Mouse (Mus musculus) liver, postnatal 0 days (tissue): ENCODE results near the gene Btnl1. TPM values are rescaled to one million over a fixed set of nuclear protein-coding genes. Genes with fewer than 3 reads are reported as not detected.

Experiments used
- ATAC-seq: fragments of 200-750 bp; cut with Nextera tagmentation; 2 replicates; pipeline ENCODE4 v1.8.0; 2017; ENCODE audit warnings: mild to moderate bottlenecking, moderate library complexity
- DNase-seq: peaks from one replicate; pipeline ENCODE4 v3.0.0-alpha.2; 2016
- H3K27ac ChIP-seq: fragments of 300-500 bp; sonication (generic); 2 replicates; pipeline ENCODE4 v1.5.1; 2014; ENCODE audit warnings: antibody characterized with exemption, moderate library complexity, mild to moderate bottlenecking, low read depth
- H3K27me3 ChIP-seq: fragments of 300-500 bp; sonication (generic); 2 replicates; pipeline ENCODE4 v1.6.1; 2014; ENCODE audit warnings: low read length, control low read depth, mixed read lengths; ENCODE audit not compliant: insufficient read depth
- H3K36me3 ChIP-seq: fragments of 300-500 bp; sonication (generic); replicated peaks from 2 replicates; pipeline ENCODE4 v1.6.1; 2014; ENCODE audit warnings: mild to moderate bottlenecking, control low read depth, low read length, moderate library complexity, mixed read lengths; ENCODE audit not compliant: insufficient read depth
- H3K4me1 ChIP-seq: fragments of 300-500 bp; sonication (generic); 2 replicates; pipeline ENCODE4 v1.6.1; 2014; ENCODE audit warnings: antibody characterized with exemption, mild to moderate bottlenecking, control low read depth; ENCODE audit not compliant: insufficient read depth
- H3K4me2 ChIP-seq: fragments of 300-500 bp; sonication (generic); 2 replicates; pipeline ENCODE4 v1.6.1; 2014; ENCODE audit warnings: low read depth, mild to moderate bottlenecking, low read length, moderate library complexity, mixed read lengths
- H3K4me3 ChIP-seq: fragments of 300-500 bp; sonication (generic); 2 replicates; pipeline ENCODE4 v1.5.1; 2014; ENCODE audit warnings: low read depth, low read length
- H3K9ac ChIP-seq: fragments of 300-500 bp; sonication (generic); replicated peaks from 2 replicates; pipeline ENCODE4 v1.6.1; 2014; ENCODE audit warnings: mild to moderate bottlenecking, moderate library complexity
- H3K9me3 ChIP-seq: fragments of 300-500 bp; sonication (generic); 2 replicates; pipeline ENCODE4 v1.6.1; 2016; ENCODE audit warnings: mild to moderate bottlenecking, control low read depth, low read length, mixed read lengths
- CTCF ChIP-seq: sonication (generic); IDR thresholded peaks from 2 replicates; pipeline ENCODE4 v1.5.1; 2016; ENCODE audit warnings: antibody characterized with exemption, low read depth
- EP300 ChIP-seq: IDR thresholded peaks from 2 replicates; pipeline ENCODE4 v1.6.1; 2016; ENCODE audit warnings: antibody characterized with exemption, low read depth, mild to moderate bottlenecking
- WGBS: fragments of 180-500 bp; shearing (Covaris S2); extraction: QIAGEN DNeasy Blood & Tissue Kit; methylation state at CpG from one replicate; pipeline ENCODE4 v1.1.7; 2014; ENCODE audit not compliant: insufficient replicate concordance; 5-methylcytosine and 5-hydroxymethylcytosine counted together
- polyA plus RNA-seq: library from polyadenylated mRNA; unstranded; fragments of >200 nt; fragmentation: Nextera tagmentation; extraction: Ambion mirVana; gene quantifications from 2 replicates; pipeline ENCODE4 v1.2.1, GENCODE M21; 2015

Gene Btnl1
- polyA plus RNA-seq, 1 experiment from 2014 or later = not detected

- H3K4me1 ChIP-seq = no peaks in the 10 kb centered on the region
- no peak overlapping the region for H3K27ac ChIP-seq
- H3K9me3 ChIP-seq = no peaks in the 10 kb centered on the region
- TF ChIP-seq CTCF (peak; percentile 34; the same call in 1 of the 2 replicates), EP300 (no peak)
- no peaks in the 10 kb centered on the region for H3K27me3 ChIP-seq
- no peak overlapping the region for H3K4me3 ChIP-seq
- DNase-seq (no peak), ATAC-seq (no peak)
- H3K9ac ChIP-seq = no peak overlapping the region
- 54% methylated on average over 7 of the region's 7 CpGs for WGBS
- no peaks in the 10 kb centered on the region for H3K36me3 ChIP-seq
- no peak overlapping the region for H3K4me2 ChIP-seq
Observed at GRCm38 (mm10) chr17:34420014-34420413, 43.1 kb downstream of the Btnl1 start.

GRCm38 (mm10) chr17:34427597-34427996 lies 50.7 kb downstream of the Btnl1 start:
- H3K9me3 ChIP-seq = no peaks in the 10 kb centered on the region
- H3K4me2 ChIP-seq = no peak overlapping the region
- H3K4me3 ChIP-seq = no peak overlapping the region
- H3K27me3 ChIP-seq = no peaks in the 10 kb centered on the region
- no peaks in the 10 kb centered on the region for H3K36me3 ChIP-seq
- no peak overlapping the region for H3K27ac ChIP-seq
- no peak for ATAC-seq
- no peak for DNase-seq
- H3K9ac ChIP-seq = no peak overlapping the region
- no peaks in the 10 kb centered on the region for H3K4me1 ChIP-seq
- no peak for TF ChIP-seq CTCF
- TF ChIP-seq EP300 = no peak

Other genes starting within 250 kb of the Btnl1 start
- 1.9 and 2.1 TPM in 2 replicates for gene H2-DMb2, start 233.8 kb upstream of the Btnl1 start, polyA plus RNA-seq
- 3.9 and 4.0 TPM in 2 replicates for gene H2-DMb1, start 224.1 kb upstream of the Btnl1 start, polyA plus RNA-seq
- 8.8 and 9.3 TPM in 2 replicates for gene Tap1, start 189.6 kb upstream of the Btnl1 start, polyA plus RNA-seq
- 20.4 and 22.9 TPM in 2 replicates for gene Psmb9, start 189.4 kb upstream of the Btnl1 start, polyA plus RNA-seq
- 49.7 and 51.6 TPM in 2 replicates for gene Psmb8, start 179.4 kb upstream of the Btnl1 start, polyA plus RNA-seq
- 9.8 and 10.5 TPM in 2 replicates for gene Tap2, start 173.6 kb upstream of the Btnl1 start, polyA plus RNA-seq
- gene H2-Ob, start 138.2 kb upstream of the Btnl1 start, polyA plus RNA-seq = 1.1 and 1.2 TPM in 2 replicates
- 22.7 and 24.9 TPM in 2 replicates for gene H2-Ab1, start 119.4 kb upstream of the Btnl1 start, polyA plus RNA-seq
- 12.0 and 15.3 TPM in 2 replicates for gene H2-Aa, start 89.3 kb upstream of the Btnl1 start, polyA plus RNA-seq
- gene H2-Eb1, start 71.3 kb upstream of the Btnl1 start, polyA plus RNA-seq = 8.2 and 9.3 TPM in 2 replicates
- gene H2-Eb2, start 51.5 kb upstream of the Btnl1 start, polyA plus RNA-seq = not detected in 2 replicates
- not detected in 2 replicates for gene Btnl2, start 22.3 kb upstream of the Btnl1 start, polyA plus RNA-seq
- 0.08 TPM in 1 of 2 replicates, not detected in the other for gene BC051142, start 21.7 kb downstream of the Btnl1 start, polyA plus RNA-seq
- gene Btnl4, start 100.2 kb downstream of the Btnl1 start, polyA plus RNA-seq = not detected in 2 replicates
- not detected in 2 replicates for gene Btnl6, start 140.2 kb downstream of the Btnl1 start, polyA plus RNA-seq
- 1.1 and 1.6 TPM in 2 replicates for gene Notch4, start 187.1 kb downstream of the Btnl1 start, polyA plus RNA-seq
- gene Gpsm3, start 212.7 kb downstream of the Btnl1 start, polyA plus RNA-seq = 19.6 and 24.7 TPM in 2 replicates
- gene Pbx2, start 214.1 kb downstream of the Btnl1 start, polyA plus RNA-seq = 3.6 and 4.9 TPM in 2 replicates
- 1.4 and 1.9 TPM in 2 replicates for gene Ager, start 220.7 kb downstream of the Btnl1 start, polyA plus RNA-seq
- gene Rnf5, start 226.6 kb downstream of the Btnl1 start, polyA plus RNA-seq = 78.4 and 80.0 TPM in 2 replicates
- gene Agpat1, start 227.1 kb downstream of the Btnl1 start, polyA plus RNA-seq = 9.9 and 11.1 TPM in 2 replicates
- gene Egfl8, start 238.8 kb downstream of the Btnl1 start, polyA plus RNA-seq = 0.46 and 0.66 TPM in 2 replicates